Mouse (Mus musculus): ENCODE results near the gene Aif1.
"Not testable (repeated sequence)": the region's sequence is repeated elsewhere in the genome, so short reads cannot be mapped to it uniquely, and the experiment has no call there.

The Aif1 gene

DNA sequence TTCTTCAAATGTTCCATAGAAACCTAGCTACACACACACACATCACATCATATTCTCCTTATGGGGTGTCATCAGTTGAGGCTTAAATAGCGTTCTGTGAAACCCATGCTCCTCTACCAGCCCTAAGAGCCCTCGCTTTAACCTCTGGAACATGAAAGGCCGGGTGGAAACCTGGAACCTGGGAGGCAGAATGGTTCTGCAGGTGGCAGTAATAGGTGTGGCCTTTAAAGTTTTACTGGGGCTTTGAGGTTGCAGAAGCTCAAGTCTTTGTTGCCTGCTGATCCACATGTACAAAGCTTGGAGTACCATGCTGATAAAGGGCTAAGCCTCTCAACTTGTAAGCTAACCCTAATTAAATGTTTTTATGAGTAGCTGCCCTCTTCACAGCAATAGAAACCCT is 28.5 kb downstream of the Aif1 start:
- DNase-seq (ENCODE audit: low spot score in 2 of 2) = no peak

DNA sequence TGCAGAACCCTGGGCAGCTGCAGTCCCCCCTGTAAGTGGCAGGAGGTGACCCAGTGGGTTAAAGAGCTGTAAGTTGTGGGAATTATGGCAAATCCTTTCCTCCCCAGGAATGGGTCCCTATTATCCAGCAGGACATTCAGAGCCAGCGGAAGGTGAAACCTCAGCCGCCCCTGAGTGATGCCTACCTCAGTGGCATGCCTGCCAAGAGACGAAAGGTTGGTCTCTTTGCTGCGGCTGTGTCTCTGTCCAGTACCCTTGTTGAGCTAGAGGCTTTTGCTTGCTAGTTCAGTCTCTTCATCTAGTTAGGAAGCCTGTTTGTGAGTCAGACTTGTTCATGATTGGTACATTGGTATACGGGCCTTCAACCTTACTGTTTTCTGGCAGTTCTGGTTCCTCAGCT is 29.7 kb downstream of the Aif1 start:
- no peak for DNase-seq (ENCODE audit: low spot score in 2 of 2)

DNA sequence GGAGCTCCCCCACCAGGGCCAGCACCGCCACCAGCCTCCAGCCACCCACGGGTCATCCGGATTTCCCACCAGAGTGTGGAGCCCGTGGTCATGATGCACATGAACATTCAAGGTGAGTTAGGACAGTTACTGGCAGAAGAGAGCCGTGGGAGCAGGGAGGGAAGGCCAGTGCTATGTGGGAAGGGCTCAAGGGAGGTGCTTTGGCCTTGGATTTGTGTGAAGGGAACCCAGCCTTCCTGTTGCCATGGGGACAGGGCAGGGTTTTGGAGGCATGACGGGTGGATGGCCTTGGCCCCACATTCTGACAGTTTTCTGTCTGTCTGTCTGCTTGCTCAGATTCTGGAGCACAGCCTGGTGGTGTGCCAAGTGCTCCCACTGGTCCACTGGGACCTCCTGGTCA is 33.9 kb downstream of the Aif1 start:
- DNase-seq (ENCODE audit: low spot score in 2 of 2) = no peak

GRCm38 (mm10) chr17:35140490-35140996 is 35.3 kb downstream of the Aif1 start:
- DNase-seq (ENCODE audit: low spot score in 2 of 2) = no peak

DNA sequence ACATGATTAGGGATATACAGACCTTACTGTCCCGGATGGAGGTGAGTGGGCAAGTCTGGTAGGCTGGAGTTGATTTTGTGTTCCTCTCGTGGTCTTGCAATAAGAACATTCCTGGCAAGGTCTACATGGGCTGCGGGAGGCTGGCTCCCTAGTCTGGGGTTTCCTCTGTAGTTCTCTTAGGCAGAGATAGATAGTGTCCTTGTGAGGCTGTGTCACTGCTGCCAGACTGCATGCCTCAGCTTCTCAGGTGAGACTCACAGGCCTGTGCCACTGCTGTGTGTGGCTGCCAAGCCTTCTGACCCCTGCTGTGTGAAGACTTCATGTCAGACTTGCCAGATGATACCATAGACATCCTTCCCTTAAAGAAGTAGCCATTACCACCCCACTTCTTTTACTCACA is 36.6 kb downstream of the Aif1 start:
- DNase-seq (ENCODE audit: low spot score in 2 of 2) = no peak

GRCm38 (mm10) chr17:35135591-35136320 is 40.1 kb downstream of the Aif1 start:
- DNase-seq (ENCODE audit: low spot score in 2 of 2) = peak in 1 of 2 experiments; percentile 63

DNA sequence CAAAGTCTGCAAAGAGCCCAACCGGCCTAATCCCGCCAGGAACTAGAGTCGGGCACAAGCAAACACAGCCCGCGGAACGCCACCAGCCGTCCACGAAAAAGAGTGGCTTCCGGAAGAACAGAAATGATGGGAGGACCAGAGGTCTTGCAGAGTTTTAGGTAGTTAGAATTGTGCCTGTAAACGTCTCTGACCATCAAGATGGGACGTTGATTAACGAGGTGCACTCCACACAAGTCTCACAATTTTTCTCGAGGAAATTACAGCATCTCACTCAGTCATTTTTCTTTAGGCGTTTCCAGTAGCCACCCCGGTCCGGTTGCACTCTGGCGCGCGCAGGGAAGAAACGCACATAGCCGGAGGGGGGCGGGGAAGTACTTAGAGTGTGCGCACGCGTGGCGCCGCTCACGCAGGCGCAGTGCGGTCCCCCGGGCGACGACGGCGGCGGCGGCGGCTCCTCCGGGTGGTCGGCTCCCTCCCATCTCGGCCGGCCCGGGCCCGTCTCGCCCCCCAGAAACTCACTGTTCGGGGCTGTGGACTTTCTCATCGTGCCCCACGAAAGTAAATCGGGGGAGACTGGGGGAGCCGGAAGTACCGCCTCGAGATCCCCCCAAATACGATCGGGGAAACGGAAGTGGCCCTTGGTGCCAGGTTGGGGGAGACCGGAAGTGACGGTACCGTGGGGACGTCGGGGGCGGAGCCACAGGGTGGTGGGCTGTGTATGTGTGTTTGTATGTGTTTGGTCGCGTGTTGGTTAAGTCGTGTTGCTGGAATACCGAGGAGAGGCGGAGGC is 40.9 kb downstream of the Aif1 start, which contains the start of gene Bag6:
TSS of gene Bag6 (plus strand) at position 378 of the 790 bp plus-strand sequence.
- DNase-seq (ENCODE audit: low spot score in 2 of 2) = peak; percentile 93 to 96

DNA sequence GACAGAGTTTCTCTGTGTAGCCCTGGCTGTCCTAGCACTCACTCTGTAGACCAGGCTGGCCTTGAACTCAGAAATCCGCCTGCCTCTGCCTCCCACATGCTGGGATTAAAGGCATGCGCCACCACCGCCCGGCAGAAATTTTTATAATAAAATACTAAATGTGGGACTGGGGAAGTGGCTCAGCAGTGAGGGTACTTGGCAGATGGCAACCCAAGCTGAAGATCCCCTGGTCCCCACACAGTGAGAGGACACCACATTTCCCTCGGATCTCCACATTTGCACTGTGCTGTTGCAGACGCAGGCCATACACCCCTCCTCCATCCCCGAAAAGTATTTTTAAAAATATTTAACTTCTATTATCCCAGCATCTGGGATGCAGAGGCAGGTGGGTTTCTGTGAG is 42.4 kb downstream of the Aif1 start:
- no peak for DNase-seq (ENCODE audit: low spot score in 2 of 2)

DNA sequence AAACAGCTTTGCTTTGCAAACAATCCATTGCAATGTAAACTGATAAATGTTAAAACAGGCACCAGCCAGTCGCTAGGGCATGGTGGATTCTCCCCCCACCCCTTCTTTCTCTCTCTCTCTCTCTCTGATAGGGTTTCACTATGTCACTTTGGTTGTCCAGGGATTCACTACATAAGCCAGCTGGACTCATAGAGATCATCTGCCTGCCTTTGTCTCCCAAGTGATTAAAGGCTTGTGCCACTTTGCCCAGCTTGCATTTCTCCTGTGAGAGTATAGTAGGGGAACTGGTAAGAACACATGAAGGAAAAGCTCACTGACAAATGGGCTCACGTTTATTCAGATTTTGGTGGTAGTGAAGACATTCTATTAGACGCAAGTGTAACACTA is 43.7 kb downstream of the Aif1 start:
- DNase-seq (ENCODE audit: low spot score in 2 of 2) = no peak

- DNase-seq (ENCODE audit: low spot score in 2 of 2) = no peak
Measured at GRCm38 (mm10) chr17:35131500-35132173, 44.2 kb downstream of the Aif1 start, which contains the start of gene Apom. Apom (minus strand) TSS chr17:35132050.

- DNase-seq (ENCODE audit: low spot score in 2 of 2) = peak in 1 of 2 experiments; percentile 61
Measured at GRCm38 (mm10) chr17:35131038-35131437, 44.8 kb downstream of the Aif1 start.

DNA sequence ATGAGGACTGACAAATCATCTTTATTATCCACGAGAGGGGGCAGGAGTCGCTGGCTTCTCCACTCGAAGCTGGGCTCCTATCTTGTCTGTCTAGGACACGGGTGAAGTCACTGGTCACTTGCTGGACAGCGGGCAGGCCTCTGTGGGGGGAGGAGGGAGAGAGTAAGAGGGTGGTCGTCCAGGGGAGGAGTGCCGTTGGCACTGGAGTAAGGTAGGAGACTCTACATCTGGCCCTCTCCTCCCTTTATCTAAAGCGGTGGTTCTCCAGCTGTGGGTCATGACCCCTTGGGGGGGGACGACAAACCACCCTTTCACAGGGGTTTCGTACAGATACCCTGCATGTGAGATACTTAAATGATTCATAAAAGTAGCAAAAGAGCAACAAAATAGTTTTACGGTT is 46.9 kb downstream of the Aif1 start:
- DNase-seq (ENCODE audit: low spot score in 2 of 2) = peak in 1 of 2 experiments; percentile 59

GRCm38 (mm10) chr17:35127017-35127416 is 48.9 kb downstream of the Aif1 start:
- DNase-seq (ENCODE audit: low spot score in 2 of 2) = peak in 1 of 2 experiments; percentile 59

DNA sequence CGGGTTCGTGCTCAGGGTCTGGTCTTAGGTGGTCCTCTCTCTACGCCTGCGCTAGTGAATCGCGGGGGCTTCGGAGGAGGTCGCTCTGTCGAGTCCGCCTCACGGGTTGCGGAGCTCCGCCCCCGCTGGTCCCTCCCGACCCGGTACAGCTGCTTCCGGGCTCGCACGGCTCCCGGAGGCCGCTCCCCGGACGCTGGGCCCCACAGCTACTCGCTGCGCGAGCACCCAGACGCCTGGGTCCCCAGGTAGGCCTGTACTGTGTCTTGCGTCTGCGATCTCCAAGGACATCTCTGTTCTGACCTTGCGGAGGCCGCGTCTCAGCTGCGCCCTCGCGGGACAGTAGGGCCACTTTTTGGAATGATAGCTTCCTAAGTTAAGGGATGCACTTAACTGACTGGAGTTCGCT is 49.7 kb downstream of the Aif1 start, which contains the start of gene D17H6S53E:
TSS of gene D17H6S53E (plus strand) at position 168 of the 406 bp plus-strand sequence.
- DNase-seq (ENCODE audit: low spot score in 2 of 2) = peak; percentile 80 to 89

DNA sequence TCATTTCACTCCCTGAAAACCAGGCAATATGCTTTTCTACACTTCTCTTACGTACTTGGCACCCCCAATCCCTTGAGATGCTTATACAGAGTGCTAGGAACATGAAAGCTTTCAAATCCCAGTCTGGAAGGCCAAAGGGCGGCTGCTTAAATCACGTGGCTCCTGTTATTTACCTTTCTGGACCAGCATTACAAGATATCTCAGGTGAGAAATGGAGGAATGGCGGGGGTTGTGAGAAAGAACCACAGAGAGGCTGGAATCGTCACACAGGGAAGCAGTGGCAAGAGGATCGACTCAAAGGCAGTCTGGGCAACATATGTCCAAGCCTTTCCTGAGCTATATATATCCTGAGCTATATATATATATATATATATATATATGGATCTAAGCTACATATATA is 50.3 kb downstream of the Aif1 start:
- no peak for DNase-seq (ENCODE audit: low spot score in 2 of 2)

GRCm38 (mm10) chr17:35125081-35125480 is 50.8 kb downstream of the Aif1 start:
- DNase-seq (ENCODE audit: low spot score in 2 of 2) = no peak

- not testable (repeated sequence) for DNase-seq (ENCODE audit: low spot score in 2 of 2)
Measured at GRCm38 (mm10) chr17:35124261-35124896, 51.5 kb downstream of the Aif1 start.

- not testable (repeated sequence) for DNase-seq (ENCODE audit: low spot score in 2 of 2)
Measured at GRCm38 (mm10) chr17:35123287-35123686, 52.6 kb downstream of the Aif1 start.

DNA sequence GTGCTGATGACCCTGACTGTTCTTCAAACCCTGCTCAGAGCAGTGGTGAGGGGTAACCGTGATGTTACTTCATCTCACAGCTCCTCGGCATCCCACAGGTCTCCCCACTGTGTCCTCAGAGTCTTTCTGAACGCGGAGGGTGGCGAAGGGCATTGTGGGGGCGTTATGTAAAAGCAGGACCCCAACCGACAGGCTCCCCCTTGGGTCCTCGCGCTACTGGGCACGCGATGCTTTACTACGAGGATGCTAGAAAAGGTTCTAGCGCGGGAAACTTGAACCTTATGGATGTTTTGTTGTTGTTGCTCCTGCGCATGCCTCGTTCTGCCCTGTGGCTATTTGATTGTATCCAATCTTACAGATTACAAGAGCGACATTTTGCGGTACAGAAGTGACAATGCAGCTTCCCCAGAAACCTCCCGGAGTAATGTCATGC is 54.0 kb downstream of the Aif1 start, which contains the start of gene Csnk2b:
TSS of gene Csnk2b (minus strand) at position 183 of the 433 bp plus-strand sequence.
- peak; percentile 48 to 73 for DNase-seq (ENCODE audit: low spot score in 2 of 2)

- DNase-seq (ENCODE audit: low spot score in 2 of 2) = peak; percentile 96
Measured at GRCm38 (mm10) chr17:35121143-35121799, 54.6 kb downstream of the Aif1 start, which contains the start of gene Gpank1. Gpank1 (plus strand) TSS chr17:35121455.
